Mouse (Mus musculus) neural tube, embryonic 12.5 days (tissue): ENCODE measurements around the gene Creld2. TPM values are rescaled to one million over a fixed set of nuclear protein-coding genes. Genes with fewer than 3 reads are reported as not detected.

Experiments used
- ATAC-seq: fragments of 200-750 bp; cut with Nextera tagmentation; 2 replicates; pipeline ENCODE4 v1.8.0; 2017; ENCODE audit warnings: low read depth, mild to moderate bottlenecking, moderate TSS enrichment, moderate library complexity; ENCODE audit not compliant: low FRiP score
- H3K27ac ChIP-seq: fragments of 300-500 bp; sonication (generic); 2 replicates; pipeline ENCODE4 v1.5.1; 2016
- H3K27me3 ChIP-seq: fragments of 300-500 bp; sonication (generic); replicated peaks from 2 replicates; pipeline ENCODE4 v1.6.1; 2016; ENCODE audit warnings: mild to moderate bottlenecking
- H3K36me3 ChIP-seq: fragments of 300-500 bp; sonication (generic); 2 replicates; pipeline ENCODE4 v1.6.1; 2016; ENCODE audit warnings: mild to moderate bottlenecking
- H3K4me1 ChIP-seq: fragments of 300-500 bp; sonication (generic); 2 replicates; pipeline ENCODE4 v1.6.1; 2016
- H3K4me2 ChIP-seq: fragments of 300-500 bp; sonication (generic); replicated peaks from 2 replicates; pipeline ENCODE4 v1.6.1; 2016; ENCODE audit warnings: mild to moderate bottlenecking
- H3K4me3 ChIP-seq: fragments of 300-500 bp; sonication (generic); 2 replicates; pipeline ENCODE4 v1.5.1; 2016
- H3K9ac ChIP-seq: fragments of 300-500 bp; sonication (generic); 2 replicates; pipeline ENCODE4 v1.6.1; 2016; ENCODE audit warnings: mild to moderate bottlenecking
- H3K9me3 ChIP-seq: fragments of 300-500 bp; sonication (generic); 2 replicates; pipeline ENCODE4 v1.6.1; 2016; ENCODE audit warnings: mild to moderate bottlenecking
- WGBS: fragments of 180-500 bp; shearing (Covaris S2); methylation state at CpG from one replicate; pipeline ENCODE4 v1.1.7; 2016; 5-methylcytosine and 5-hydroxymethylcytosine counted together
- polyA plus RNA-seq: library from polyadenylated mRNA; unstranded; fragments of >200 nt; fragmentation: Nextera tagmentation; extraction: Ambion mirVana; gene quantifications from 2 replicates; pipeline ENCODE4 v1.2.1, GENCODE M21; 2016

Gene Creld2
- polyA plus RNA-seq, 1 experiment from 2014 or later, result 62.8 TPM

- 91% methylated on average over 4 of the region's 4 CpGs for WGBS
- H3K27ac ChIP-seq, result no peak overlapping the region
- H3K4me1 ChIP-seq, result peaks cover 30% of the 10 kb centered on the region
- ATAC-seq, result no peak
- peaks cover 27% of the 10 kb centered on the region for H3K36me3 ChIP-seq
- H3K27me3 ChIP-seq, result no peaks in the 10 kb centered on the region
- H3K9ac ChIP-seq, result no peak overlapping the region
- H3K4me3 ChIP-seq, result no peak overlapping the region
- no peak overlapping the region for H3K4me2 ChIP-seq
- H3K9me3 ChIP-seq, result 0 out of 2 replicates have a peak, but pooled peaks cover 6% of the 10 kb centered on the region
Measured at GRCm38 (mm10) chr15:88865888-88866695, 46.6 kb downstream of the Creld2 start.

GRCm38 (mm10) chr15:88866934-88867356, 47.5 kb downstream of the Creld2 start:
- no peak overlapping the region for H3K4me3 ChIP-seq
- H3K4me1 ChIP-seq, result peaks cover 26% of the 10 kb centered on the region
- 65% methylated on average over 7 of the region's 7 CpGs for WGBS
- no peaks in the 10 kb centered on the region for H3K27me3 ChIP-seq
- ATAC-seq, result no peak
- H3K36me3 ChIP-seq, result peaks cover 27% of the 10 kb centered on the region
- 0 out of 2 replicates have a peak, but pooled peaks cover 6% of the 10 kb centered on the region for H3K9me3 ChIP-seq
- H3K27ac ChIP-seq, result no peak overlapping the region
- H3K4me2 ChIP-seq, result no peak overlapping the region
- H3K9ac ChIP-seq, result no peak overlapping the region

GRCm38 (mm10) chr15:88867368-88868023, 48.0 kb downstream of the Creld2 start:
- ATAC-seq, result no peak
- H3K36me3 ChIP-seq, result peaks cover 27% of the 10 kb centered on the region
- WGBS, result 50% methylated on average over 5 of the region's 5 CpGs
- no peak overlapping the region for H3K27ac ChIP-seq
- no peak overlapping the region for H3K4me3 ChIP-seq
- no peaks in the 10 kb centered on the region for H3K27me3 ChIP-seq
- no peak overlapping the region for H3K9ac ChIP-seq
- 0 out of 2 replicates have a peak, but pooled peaks cover 6% of the 10 kb centered on the region for H3K9me3 ChIP-seq
- H3K4me1 ChIP-seq, result peaks cover 26% of the 10 kb centered on the region
- no peak overlapping the region for H3K4me2 ChIP-seq

GRCm38 (mm10) chr15:88868024-88868742, 48.7 kb downstream of the Creld2 start:
- no peak for ATAC-seq
- WGBS, result 92% methylated on average over 6 of the region's 6 CpGs
- Histone ChIP-seq H3K36me3 (peaks cover 27% of the 10 kb centered on the region), H3K4me2 (no peak overlapping the region), H3K27ac (no peak overlapping the region), H3K9ac (no peak overlapping the region), H3K4me1 (peaks cover 22% of the 10 kb centered on the region), H3K9me3 (0 out of 2 replicates have a peak, but pooled peaks cover 6% of the 10 kb centered on the region), H3K27me3 (no peaks in the 10 kb centered on the region), H3K4me3 (no peak overlapping the region)

GRCm38 (mm10) chr15:88870418-88871185, 51.2 kb downstream of the Creld2 start:
- 76% methylated on average over 5 of the region's 5 CpGs for WGBS
- Histone ChIP-seq H3K27me3 (0 out of 2 replicates have a peak, but pooled peaks cover 3% of the 10 kb centered on the region), H3K9me3 (0 out of 2 replicates have a peak, but pooled peaks cover 6% of the 10 kb centered on the region), H3K4me1 (peaks cover 5% of the 10 kb centered on the region; the same call in 1 of the 2 replicates), H3K27ac (no peak overlapping the region), H3K9ac (no peak overlapping the region), H3K36me3 (peaks cover 14% of the 10 kb centered on the region; the same call in 1 of the 2 replicates), H3K4me3 (no peak overlapping the region), H3K4me2 (no peak overlapping the region)
- no peak for ATAC-seq

GRCm38 (mm10) chr15:88874061-88874460, 54.6 kb downstream of the Creld2 start:
- H3K4me2 ChIP-seq, result no peak overlapping the region
- no peak for ATAC-seq
- H3K36me3 ChIP-seq, result no peaks in the 10 kb centered on the region
- H3K9me3 ChIP-seq, result no peaks in the 10 kb centered on the region
- WGBS, result 89% methylated on average over 3 of the region's 3 CpGs
- H3K4me1 ChIP-seq, result peaks cover 9% of the 10 kb centered on the region; the same call in 1 of the 2 replicates
- 0 out of 2 replicates have a peak, but pooled peaks cover 8% of the 10 kb centered on the region for H3K27me3 ChIP-seq
- no peak overlapping the region for H3K27ac ChIP-seq
- no peak overlapping the region for H3K4me3 ChIP-seq
- H3K9ac ChIP-seq, result no peak overlapping the region

GRCm38 (mm10) chr15:88874477-88874876, 55.0 kb downstream of the Creld2 start:
- Histone ChIP-seq H3K27ac (no peak overlapping the region), H3K27me3 (0 out of 2 replicates have a peak, but pooled peaks cover 8% of the 10 kb centered on the region), H3K4me1 (peaks cover 9% of the 10 kb centered on the region; the same call in 1 of the 2 replicates), H3K4me3 (no peak overlapping the region), H3K36me3 (no peaks in the 10 kb centered on the region), H3K9me3 (no peaks in the 10 kb centered on the region), H3K4me2 (no peak overlapping the region), H3K9ac (no peak overlapping the region)
- WGBS, result 93% methylated on average over 6 of the region's 6 CpGs
- no peak for ATAC-seq

GRCm38 (mm10) chr15:88875625-88876081, 56.2 kb downstream of the Creld2 start:
- H3K27ac ChIP-seq, result no peak overlapping the region
- 0 out of 2 replicates have a peak, but pooled peaks cover 8% of the 10 kb centered on the region for H3K27me3 ChIP-seq
- H3K9ac ChIP-seq, result no peak overlapping the region
- H3K9me3 ChIP-seq, result no peaks in the 10 kb centered on the region
- no peak overlapping the region for H3K4me3 ChIP-seq
- peaks cover 9% of the 10 kb centered on the region; the same call in 1 of the 2 replicates for H3K4me1 ChIP-seq
- no peak for ATAC-seq
- no peak overlapping the region for H3K4me2 ChIP-seq
- 37% methylated on average over 10 of the region's 10 CpGs for WGBS
- no peaks in the 10 kb centered on the region for H3K36me3 ChIP-seq

Other genes with a start within 250 kb of the Creld2 start
- not detected in 2 replicates for gene Zdhhc25, start 219.3 kb upstream of the Creld2 start, polyA plus RNA-seq
- 23.3 and 24.6 TPM in 2 replicates for gene Brd1, start 85.4 kb upstream of the Creld2 start, polyA plus RNA-seq
- 34.2 and 36.3 TPM in 2 replicates for gene Zbed4, start 68.0 kb upstream of the Creld2 start, polyA plus RNA-seq
- gene Alg12, start 328 bp upstream of the Creld2 start, polyA plus RNA-seq, result 7.6 and 9.9 TPM in 2 replicates
- 52.4 and 52.9 TPM in 2 replicates for gene Pim3, start 42.5 kb downstream of the Creld2 start, polyA plus RNA-seq
- not detected in 2 replicates for gene Ttll8, start 134.8 kb downstream of the Creld2 start, polyA plus RNA-seq
- 2.8 and 4.1 TPM in 2 replicates for gene Mlc1, start 159.4 kb downstream of the Creld2 start, polyA plus RNA-seq
- gene Mov10l1, start 163.3 kb downstream of the Creld2 start, polyA plus RNA-seq, result not detected in 2 replicates
- gene Panx2, start 240.1 kb downstream of the Creld2 start, polyA plus RNA-seq, result 1.5 and 2.0 TPM in 2 replicates